Mouse (Mus musculus): ENCODE measurements around the gene Ybx3. TPM values are rescaled to one million over a fixed set of nuclear protein-coding genes. Genes with fewer than 3 reads are reported as not detected.

Gene Ybx3
- polyA plus RNA-seq, 1 experiment from 2014 or later: 38.8 TPM

GRCm38 (mm10) chr6:131321854-131322639 is 66.2 kb downstream of the Ybx3 start:
- ATAC-seq (ENCODE audit: low FRiP score) (no peak), DNase-seq (ENCODE audit: low spot score) (no peak)
- Histone ChIP-seq H3K4me2 (replicated peaks; ENCODE audit: low read depth, low read length) (no peak overlapping the region), H3K9me3 (ENCODE audit: control insufficient read depth, low read length) (no peaks in the 10 kb centered on the region), H3K36me3 (ENCODE audit: control insufficient read depth, insufficient read depth, low read length) (no peaks in the 10 kb centered on the region), H3K27ac (ENCODE audit: low read depth, low read length) (no peak overlapping the region), H3K9ac (ENCODE audit: low read depth, low read length) (no peak overlapping the region), H3K4me1 (replicated peaks; ENCODE audit: control insufficient read depth, insufficient read depth, low read length) (no peaks in the 10 kb centered on the region), H3K27me3 (ENCODE audit: control insufficient read depth, insufficient read depth, low read length) (no peaks in the 10 kb centered on the region), H3K4me3 (ENCODE audit: low read depth, low read length) (no peak overlapping the region)
- WGBS: 78% methylated on average over 3 of the region's 3 CpGs

- Histone ChIP-seq H3K27ac (ENCODE audit: low read depth, low read length) (no peak overlapping the region), H3K36me3 (ENCODE audit: control insufficient read depth, insufficient read depth, low read length) (no peaks in the 10 kb centered on the region), H3K4me3 (ENCODE audit: low read depth, low read length) (no peak overlapping the region), H3K4me1 (replicated peaks; ENCODE audit: control insufficient read depth, insufficient read depth, low read length) (no peaks in the 10 kb centered on the region), H3K27me3 (ENCODE audit: control insufficient read depth, insufficient read depth, low read length) (no peaks in the 10 kb centered on the region), H3K9me3 (ENCODE audit: control insufficient read depth, low read length) (no peaks in the 10 kb centered on the region), H3K9ac (ENCODE audit: low read depth, low read length) (no peak overlapping the region), H3K4me2 (replicated peaks; ENCODE audit: low read depth, low read length) (no peak overlapping the region)
- ATAC-seq (ENCODE audit: low FRiP score) (no peak), DNase-seq (ENCODE audit: low spot score) (no peak)
- WGBS: 79% methylated on average over 7 of the region's 7 CpGs
Observed at GRCm38 (mm10) chr6:131316155-131317101, 71.8 kb downstream of the Ybx3 start.

Other genes starting within 250 kb of the Ybx3 start
- not detected in 2 replicates for gene Klra2, start 141.1 kb downstream of the Ybx3 start, polyA plus RNA-seq (2014; fragmentation: Nextera tagmentation; extraction: Ambion mirVana)
- 51.3 and 54.9 TPM in 2 replicates for gene Magohb, start 95.2 kb downstream of the Ybx3 start, polyA plus RNA-seq (2014; fragmentation: Nextera tagmentation; extraction: Ambion mirVana)
- 1.1 TPM in 2 replicates for gene Styk1, start 34.9 kb downstream of the Ybx3 start, polyA plus RNA-seq (2014; fragmentation: Nextera tagmentation; extraction: Ambion mirVana)
- gene 5430401F13Rik, start 97.9 kb upstream of the Ybx3 start, polyA plus RNA-seq (2014; fragmentation: Nextera tagmentation; extraction: Ambion mirVana): not detected in 2 replicates
- gene Gm6619, start 97.9 kb upstream of the Ybx3 start, polyA plus RNA-seq (2014; fragmentation: Nextera tagmentation; extraction: Ambion mirVana): not detected in 2 replicates
- gene Tas2r130, start 242.4 kb upstream of the Ybx3 start, polyA plus RNA-seq (2014; fragmentation: Nextera tagmentation; extraction: Ambion mirVana): not detected in 2 replicates

Data from hindbrain, embryonic 11.5 days (tissue).